Mouse (Mus musculus) v-Abl transformed pro-B cells (cell line): ENCODE results near the gene Cnr1.

Source experiments
- in situ Hi-C, 2 experiments: fragments of 400-800 bp; cut with MboI; formaldehyde crosslinking; loops; one replicate each; pipeline ENCODE4 v1.15.1; 2025; ENCODE audit not compliant: unreplicated experiment in 2 of 2

Cnr1 gene

DNA sequence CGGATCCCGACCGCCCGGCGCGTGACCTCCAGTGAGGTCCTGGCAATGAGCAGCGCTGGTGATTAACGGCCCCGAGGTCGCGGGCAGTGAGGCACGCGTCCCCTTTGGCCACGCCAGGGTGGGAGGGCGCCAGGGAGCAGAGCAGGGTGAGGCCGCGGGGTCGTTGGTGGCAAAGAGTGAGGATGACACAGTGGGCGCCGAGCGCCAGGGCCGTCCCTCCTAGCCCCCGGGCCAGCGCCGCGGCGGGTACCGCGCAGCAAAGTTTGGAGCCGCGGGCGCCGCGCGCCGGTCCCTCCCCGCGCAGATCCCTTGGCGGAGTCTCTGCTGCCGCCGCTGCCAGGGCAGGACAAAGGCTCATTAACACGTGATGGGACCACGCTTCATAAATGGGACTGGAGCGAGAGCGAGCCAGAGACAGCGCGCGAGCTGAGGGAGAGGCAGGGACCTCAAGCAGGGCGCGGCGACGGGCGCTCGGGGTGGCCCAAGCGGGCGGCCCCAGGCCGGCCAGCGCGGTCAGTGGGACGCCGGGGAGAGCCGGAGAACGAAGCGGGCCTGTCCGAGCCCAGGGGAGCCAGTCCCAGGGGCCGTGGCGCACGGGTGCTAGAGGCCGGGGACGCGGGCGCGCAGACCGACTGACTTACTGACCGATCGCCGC is at the start of gene Cnr1:
TSS of gene Cnr1 (plus strand) at position 360 of the 655 bp plus-strand sequence.
- in situ Hi-C loops: no loop called here

DNA sequence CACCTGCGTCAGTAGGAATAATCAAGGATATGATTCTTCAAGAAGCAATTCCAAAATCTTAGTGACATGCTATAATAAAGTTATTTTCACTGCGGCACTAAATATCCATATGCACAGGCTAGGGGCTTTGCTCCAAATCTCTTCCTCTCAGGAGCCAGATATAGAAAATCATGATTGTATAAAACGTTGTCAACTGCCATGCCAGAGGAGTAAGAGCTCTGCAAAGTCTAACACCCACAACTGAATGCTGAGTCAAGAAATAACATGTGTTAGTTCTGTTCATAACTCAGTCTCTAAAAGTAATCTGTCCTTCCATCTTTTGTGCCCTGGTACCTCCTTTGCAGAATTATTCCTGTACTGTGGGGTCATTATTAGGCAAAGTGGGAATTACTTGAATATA is 44.4 kb upstream of the Cnr1 start:
- in situ Hi-C loops: no loop called here

DNA sequence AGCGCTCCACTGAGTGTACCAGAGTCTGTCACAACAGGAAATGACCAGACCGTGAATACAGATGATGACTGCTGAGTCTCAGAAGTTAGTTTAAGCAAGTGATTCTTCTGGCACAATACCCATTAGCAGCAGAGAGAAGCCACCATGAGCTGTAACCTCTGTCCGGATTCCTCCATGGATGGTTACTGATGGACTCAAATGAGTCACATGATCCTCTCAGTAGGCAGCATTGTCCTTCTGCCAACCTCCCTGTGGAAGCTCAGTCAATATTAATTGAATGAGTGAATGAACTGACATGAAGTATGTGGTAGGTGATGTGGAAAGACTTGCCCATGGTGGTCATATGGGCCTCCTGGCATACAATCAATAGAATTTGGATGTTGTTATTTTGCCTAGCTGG is 38.4 kb upstream of the Cnr1 start:
- in situ Hi-C loops: no loop called here

DNA sequence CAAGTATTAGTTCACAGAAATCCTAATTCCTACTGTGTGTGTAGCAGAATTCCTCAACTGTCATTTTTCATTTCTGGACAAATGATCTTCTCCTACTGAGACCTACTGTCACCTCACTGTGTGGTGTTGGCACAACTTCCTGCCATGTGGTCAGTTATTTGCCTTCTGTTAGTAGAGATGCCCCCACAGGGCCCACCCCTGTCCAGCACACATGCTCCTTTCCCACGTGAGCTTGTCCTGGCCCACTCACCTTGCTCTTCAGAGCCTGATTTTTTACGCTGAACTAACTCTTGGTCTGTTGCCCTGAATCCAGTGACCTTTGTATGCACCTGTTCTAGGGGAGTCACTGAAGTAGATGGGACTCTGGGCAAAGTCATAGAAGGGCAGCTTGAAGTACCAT is 34.4 kb upstream of the Cnr1 start:
- in situ Hi-C loops: no loop called here

DNA sequence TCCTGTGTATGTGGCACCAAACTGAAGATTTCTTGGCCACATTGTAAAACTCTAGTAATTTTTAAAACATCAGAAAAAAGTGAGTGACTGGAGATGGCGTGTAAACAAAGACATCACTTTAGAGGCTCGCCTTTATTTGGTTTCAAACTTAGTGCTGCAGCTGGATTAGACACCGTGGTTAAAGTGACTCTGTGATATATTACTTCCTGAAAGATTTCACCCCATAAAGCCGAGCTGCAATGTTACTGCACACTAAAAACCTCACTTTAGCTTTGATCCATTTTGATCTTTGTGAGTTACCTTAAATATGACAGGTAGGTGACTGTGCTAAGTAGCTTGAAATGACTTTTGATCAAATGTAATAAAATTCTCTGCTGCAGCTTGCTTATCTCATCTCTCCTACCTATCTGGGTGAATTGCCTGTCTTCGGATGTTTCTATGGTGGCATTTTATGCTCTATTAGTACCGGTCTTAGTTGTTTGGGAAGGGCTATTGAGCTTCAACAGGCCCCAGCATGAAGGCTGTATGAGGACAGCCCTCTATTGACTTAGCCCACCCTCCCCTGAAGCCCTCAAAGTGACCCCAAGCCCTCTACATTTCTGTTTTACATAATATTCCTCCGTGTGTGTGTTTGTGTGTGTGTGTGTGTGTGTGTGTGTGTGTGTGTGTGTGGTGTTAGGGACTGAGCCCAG is 32.1 kb upstream of the Cnr1 start:
- in situ Hi-C loops: no loop called here

DNA sequence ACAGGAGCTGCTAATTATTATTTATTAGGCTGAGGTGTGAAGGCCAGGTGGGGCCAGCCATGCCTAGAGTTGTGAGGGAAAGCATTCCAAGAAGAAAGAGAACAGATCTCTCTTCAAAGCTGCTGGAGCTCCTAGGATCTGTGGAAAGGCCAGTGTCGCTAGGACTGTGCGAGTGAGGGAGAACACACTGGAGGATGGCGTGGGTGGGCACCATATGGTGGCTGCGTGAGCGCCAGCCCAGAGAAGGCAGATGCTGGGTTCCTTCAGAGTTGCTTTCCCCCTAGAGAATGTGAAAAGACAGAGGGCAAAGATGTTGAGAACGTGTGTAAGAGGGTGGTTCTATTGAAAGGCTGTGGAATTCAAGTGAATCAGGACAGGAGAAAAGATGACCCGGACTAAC is 30.6 kb upstream of the Cnr1 start:
- in situ Hi-C loops: no loop called here

DNA sequence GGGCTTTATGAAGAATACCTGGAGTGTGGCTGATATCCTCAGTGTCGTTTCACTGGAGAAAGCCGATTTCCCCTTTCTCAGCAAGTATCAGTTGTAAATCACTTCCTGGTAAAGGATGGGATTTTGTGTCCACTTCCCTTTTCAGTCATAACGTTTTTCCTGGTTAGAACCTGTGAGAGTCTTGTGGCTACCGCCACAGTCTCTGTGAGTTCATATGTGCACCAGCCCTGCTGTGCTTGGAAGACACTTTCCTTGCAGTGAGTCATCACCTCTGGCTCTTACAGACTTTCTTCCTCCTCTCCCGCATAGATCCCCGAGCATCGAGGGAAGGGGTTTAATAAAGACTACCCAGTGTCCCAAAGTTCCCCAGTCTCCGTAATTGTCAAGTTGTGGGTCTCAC is 29.3 kb upstream of the Cnr1 start:
- in situ Hi-C loops: no loop called here

DNA sequence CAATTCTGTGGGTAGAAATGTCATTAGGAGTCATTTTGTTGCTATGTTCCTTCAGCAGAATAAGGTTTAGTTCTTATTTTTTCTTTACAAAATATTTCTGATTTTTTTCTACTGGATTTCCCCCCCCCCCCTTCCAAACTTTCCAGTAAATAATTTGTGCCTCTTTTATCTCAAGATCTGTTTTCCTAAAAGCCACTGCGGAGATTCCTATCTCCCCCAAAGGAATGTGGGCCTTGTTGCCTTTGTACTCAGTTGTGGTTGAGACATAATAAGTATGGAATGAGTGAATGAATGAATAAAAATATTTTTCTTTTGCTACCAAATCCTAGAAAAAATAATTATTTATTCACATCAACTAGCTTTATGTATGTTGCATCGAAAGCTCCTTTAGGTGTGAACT is 28.9 kb upstream of the Cnr1 start:
- in situ Hi-C loops: no loop called here

DNA sequence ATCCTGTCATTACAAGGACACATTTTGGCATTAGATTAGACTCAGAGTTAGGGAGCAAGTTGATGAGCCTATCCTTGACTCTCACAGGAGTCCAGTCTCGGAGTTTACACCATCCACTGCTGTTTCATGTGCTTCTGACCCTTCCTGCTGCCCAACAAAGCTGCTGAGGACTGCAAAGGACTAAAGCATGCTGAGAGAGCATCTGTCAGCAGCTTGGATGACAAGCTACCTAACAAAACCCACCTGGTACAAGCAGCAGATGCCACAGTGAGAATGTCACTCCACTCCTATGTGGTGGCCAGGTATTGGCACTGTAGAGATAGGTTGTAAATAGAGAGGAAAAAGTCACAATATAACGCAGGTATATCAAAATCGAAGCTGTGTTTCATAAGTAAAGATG is 22.7 kb upstream of the Cnr1 start:
- in situ Hi-C loops: no loop called here

DNA sequence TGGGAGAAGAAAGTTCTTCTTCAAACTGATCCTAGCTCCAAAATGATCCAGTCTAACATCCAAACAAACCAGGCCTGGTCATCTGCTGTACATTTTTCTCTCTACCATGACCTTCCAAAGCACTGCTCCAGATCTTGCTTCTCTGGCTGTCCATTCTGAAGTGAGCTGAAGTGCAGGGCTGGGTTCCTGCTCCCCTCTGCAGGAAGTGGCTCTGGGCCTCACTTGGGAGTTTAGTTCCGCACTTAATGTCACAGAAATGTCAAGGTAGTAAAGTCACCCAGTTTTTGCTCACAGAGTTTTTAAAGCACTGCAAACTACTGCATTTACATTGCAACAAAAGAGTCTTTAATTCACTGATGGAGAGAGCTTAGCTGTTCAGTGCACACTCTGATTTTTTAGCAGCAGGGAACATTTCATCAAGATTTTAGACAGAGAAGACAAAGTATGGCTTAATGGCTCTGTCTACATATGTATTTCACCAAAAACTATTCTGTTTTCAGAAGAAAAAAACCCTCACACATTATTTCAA is 20.5 kb upstream of the Cnr1 start:
- in situ Hi-C loops: no loop called here

DNA sequence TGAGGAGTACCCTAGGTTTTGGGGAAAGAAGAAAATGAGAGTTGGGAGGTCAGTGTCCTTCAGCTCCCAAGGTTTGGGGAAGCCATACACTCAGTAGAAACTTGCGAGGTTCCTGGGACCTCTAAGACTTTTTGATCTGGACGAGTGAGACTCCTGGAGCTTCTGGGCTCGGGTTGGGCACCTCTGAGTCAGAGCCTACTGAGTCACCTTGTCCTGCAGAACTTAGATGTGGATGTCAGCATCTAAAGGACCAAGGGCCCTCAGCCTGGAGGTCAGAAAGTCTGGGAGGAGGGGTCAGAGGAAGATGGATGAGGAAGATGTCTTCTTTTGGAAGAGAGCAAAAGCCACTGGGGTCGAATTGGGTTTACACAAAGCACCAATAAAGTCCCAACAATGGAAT is 19.6 kb upstream of the Cnr1 start:
- in situ Hi-C loops: no loop called here

DNA sequence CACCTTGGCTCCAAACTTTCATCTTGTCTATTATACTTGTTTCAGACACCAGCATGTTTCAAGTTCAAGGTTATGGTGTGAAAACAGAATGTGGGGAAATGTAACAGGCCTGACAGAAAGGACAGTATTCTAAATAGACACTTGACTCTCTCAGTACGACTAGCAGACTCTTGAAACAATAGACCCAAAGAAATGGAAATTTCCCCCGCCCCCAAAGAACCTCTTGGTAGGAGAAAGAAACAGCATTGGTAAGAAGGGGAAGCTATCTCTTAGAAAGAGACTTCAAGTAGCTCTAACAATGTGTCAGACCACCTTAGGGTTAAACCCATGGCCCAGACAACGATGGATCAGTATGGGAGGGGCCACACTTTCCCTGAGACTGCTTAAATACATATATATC is 15.6 kb upstream of the Cnr1 start:
- in situ Hi-C loops: no loop called here

DNA sequence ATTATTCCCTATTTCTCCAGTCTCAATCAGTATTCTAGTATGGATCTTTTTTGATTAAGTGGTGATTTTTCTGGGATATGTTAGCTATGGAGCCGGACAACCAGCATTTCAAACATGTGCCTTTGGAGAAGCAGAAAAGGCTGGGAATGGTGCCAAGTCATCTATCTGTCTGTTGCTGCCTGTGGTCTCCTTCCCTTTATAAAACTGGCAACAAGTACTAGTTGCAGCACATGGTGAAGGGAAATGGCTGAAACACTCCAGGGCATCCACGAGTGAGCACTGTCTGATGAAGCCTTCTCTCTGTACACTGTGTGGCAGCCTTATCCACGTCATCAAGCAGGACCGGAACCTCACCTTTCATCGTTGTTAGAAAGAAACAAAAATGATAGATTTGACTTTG is 8.7 kb upstream of the Cnr1 start:
- in situ Hi-C loops: no loop called here

DNA sequence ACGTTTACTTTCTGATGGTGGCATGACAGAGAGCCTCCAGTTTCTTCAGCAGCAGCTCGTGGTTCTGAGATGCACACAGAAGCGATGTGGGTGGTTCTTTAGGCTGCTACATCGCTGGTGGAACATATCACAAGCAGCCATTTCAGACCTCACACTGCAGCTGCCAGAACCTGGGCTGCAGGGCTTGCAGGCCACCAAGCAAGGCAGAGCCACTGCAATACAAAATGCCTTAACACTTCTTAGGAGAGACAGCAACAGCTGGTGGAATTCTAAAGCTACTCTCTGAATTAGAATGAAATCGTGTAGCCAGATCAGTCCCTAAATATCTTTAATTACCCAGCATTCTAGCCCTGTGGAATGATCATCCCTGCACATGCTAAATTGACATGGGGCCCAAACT is 3.6 kb upstream of the Cnr1 start:
- in situ Hi-C loops: no loop called here

DNA sequence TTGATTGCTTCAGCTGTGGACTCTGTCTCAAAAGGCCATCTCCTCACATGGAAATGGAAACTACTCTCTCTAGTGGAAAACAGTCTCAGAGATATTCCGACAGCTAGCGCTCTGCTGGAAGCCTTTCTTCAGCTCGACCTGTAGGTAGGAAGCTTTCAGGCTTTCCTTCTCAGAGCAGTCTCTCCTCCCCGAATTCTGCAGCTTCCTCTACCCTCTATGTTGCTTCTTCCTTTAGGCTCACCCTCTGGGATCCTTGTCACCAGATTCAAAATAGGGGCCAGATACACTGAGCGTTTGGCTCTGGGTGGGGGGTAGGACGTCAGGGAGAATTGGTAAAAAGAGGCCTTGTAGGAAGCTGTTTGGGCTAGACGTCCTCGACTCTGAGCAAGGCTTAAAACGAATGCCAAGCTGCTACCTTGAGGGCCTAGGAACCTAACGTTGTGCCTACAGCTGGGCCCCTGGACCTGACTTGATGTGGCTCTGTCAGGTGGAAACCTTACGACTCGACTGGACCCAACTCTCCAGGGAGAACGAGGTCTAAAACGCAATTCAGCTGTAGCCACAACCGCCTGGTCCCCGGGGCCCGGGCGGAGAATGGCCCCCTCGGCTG is 1.1 kb upstream of the Cnr1 start:
- in situ Hi-C loops: no loop called here

DNA sequence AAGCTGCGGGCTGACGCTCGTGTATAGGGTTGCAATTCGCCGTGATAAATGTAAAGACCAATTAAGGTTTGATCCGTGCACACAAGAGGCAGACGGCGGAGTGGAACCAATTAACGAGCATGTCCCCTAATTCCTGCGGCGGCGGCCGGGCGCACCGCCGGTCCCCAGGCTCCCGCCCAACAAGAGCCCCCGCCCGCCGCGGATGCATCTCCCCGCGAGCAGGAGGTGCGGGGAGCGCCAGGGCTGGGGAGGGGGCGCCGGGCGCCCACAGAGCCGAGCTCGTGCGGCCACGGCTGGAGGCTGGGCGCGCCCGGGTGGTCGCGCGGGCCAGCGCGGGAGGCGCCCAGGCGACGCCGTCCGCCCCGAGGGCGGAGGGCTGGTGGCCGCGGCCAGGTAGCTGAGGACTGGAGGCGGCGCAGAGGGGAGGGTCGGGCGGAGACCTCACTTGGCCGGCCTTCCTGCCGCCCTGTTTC is 596 bp upstream of the Cnr1 start:
- in situ Hi-C loops: no loop called here

DNA sequence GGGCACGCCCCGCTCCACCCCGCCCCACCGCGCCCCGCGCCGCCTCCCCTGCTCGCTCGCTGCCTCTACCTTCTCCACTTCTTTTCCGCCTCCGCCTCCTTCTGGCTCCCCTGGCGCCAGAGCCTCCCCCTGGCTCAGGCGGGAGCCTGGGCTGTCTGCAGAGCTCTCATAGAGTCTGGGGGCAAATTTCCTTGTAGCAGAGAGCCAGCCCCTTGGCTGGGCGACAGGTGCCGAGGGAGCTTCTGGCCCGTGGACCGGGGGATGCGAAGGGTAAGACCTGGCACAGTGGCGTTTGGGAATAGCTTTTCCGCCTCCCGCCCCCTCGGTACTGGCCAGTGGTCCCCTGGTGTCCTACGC is 474 bp downstream of the Cnr1 start:
- in situ Hi-C loops: no loop called here

DNA sequence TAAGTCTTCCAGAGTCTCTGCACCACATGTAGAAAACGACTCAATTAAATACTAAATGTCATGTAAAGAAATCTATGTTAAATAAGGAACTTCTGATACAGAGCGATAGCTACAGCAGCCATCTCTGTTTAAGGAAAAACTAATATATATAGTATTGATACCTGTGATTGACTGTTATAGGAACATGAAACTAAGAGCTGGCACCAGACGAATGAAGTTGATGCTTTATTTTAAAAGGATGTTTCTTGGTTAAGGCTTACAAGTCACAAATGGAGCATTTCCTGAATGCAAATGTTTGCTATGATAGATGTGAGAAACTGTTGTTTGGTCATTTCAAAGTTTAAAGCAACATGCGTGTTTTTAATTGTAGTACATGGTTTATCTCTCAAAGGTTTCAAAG is 1.1 kb downstream of the Cnr1 start:
- in situ Hi-C loops: no loop called here

DNA sequence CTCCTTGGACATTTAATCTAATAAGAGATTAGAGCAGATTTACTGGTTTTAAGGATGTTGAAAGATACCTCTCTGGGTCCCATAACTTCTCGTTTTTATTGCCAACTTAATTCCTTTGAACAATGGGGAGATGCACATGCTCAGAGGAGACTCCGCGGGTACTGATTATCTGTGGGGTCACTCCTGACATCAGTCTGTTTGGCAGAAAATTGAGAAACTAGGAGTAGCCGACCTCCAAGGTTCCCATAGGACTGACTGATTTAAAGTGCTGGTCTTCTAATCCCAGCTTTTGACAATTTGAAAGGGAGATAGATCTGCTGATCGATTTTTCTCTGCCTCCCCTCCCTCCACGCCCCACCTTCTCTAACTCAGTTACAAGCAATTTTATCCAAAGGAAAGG is 1.6 kb downstream of the Cnr1 start:
- in situ Hi-C loops: no loop called here

DNA sequence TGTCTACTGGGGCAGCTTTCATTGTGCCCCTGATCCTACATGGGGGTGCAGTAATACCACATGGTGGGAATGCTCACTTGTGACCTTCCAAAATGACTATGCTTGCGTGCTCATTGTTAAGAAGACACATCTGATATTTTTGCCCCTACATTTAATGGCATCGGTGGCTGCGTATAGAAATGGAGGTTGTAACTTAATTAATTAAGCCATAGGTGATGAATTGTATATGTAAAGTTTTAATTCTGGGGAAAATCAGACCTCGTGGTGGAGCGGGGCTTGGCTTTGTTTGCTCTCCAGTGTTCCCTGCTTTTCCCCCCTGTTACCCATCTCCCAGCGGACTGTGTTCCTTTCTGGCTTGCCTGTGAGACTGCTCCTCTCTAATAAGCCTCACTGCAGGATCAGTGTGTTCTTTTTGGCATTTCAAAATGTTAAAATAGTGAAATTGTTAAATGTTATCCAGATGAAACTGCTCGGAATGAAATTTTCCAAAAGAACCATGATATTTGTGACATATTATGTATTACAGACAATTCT is 2.4 kb downstream of the Cnr1 start:
- in situ Hi-C loops: no loop called here

DNA sequence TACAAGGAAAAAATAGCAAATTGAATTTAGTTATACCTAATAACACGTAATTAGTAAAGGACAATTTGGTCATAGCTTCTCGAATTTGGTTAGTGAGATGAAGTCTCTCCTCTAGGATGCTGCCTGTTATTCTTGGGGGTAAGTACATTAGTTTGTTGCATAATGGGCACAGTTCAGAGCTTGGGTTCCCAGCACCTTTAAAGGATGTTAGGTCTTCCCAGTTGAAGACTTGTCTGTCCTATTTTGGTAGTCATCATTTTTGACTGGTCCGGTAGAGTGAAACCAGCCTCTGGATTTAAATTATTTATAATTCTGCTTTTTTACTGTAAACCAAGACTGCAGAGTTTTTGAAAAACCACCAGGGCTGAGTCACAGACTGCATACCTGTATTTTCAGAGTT is 3.3 kb downstream of the Cnr1 start:
- in situ Hi-C loops: no loop called here

DNA sequence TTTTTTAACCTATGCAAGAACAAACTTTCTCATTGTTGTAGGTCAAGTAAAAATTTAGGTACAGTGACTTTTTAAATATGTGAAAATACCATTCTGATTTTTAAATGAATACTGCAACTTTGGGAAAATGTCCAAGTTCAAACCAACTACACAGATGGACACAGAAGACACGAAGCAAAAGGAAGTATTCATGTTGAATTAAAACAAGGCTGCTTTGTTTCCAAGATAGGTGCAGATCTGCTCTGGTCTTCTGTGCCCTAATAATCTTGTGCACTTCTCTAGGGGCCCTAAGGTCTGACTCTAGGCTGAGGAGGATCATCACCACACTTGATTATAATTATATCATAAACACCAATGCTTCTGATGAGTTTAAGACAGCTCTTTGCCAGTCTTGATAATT is 4.1 kb downstream of the Cnr1 start:
- in situ Hi-C loops: no loop called here
